Mouse (Mus musculus) embryo, embryonic 10 days (tissue): ENCODE data around the gene Lrrc3.
"Not testable (repeated sequence)": the region's sequence is repeated elsewhere in the genome, so short reads cannot be mapped to it uniquely, and the experiment has no call there.

Experiments
- DNase-seq: peaks from one replicate; pipeline ENCODE4 v3.0.0-alpha.2; 2015; ENCODE audit warnings: low spot score

Lrrc3 gene

DNA sequence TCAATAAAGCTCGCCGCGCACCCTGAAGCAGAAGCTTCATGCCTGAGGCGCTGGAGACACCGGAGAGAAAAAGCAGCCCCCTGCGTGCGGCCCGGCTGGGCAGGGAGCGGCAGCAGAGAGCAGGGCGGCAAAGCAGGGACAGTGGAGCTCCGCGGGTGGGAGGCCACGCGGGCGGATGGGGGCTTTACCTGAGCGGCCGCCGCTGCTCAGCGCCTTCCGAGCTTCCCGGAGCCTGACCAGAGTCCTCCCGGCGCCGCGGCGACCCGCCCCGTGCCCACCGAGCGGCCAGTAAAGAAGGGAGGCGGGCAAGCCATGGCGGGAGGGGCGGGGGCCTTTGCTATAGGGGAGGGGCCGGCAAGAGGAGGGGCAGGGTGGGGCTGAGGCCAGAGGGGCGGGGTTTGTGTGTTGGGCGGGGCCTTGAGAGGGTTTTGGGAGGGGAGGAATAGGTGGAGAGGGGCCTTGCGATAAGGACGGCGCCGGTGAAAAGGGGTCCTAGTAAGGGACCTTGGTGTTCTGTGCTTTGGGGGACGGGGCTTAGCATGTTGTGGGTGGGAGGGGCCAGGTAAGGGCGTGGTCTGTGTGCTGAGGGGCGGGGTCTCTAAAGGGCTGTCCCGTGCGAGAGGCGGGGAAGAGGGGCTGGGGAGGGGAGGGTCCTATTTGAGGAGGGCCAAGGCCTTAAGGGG, at the start of gene Lrrc3:
TSS of gene Lrrc3 (minus strand) at position 326 of the 683 bp plus-strand sequence.
- peak; percentile 61 for DNase-seq

DNA sequence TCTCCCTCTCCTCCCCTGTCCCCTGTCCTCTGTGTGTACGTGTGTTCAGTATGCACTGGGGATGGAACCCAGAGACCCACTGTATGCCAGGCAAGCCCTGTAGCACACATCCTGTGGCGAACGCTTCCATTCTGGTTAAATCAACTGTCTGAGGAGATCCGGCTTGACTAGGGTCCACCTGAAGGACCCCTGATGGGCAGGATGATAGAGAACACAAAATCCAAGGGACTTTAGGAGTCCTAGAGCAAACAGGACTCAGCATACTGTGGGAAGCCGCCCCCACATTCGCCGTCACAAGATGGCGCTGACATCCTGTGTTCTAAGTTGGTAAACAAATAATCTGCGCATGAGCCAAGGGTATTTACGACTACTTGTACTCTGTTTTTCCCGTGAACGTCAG, 48.1 kb upstream of the Lrrc3 start:
- not testable (repeated sequence) for DNase-seq

DNA sequence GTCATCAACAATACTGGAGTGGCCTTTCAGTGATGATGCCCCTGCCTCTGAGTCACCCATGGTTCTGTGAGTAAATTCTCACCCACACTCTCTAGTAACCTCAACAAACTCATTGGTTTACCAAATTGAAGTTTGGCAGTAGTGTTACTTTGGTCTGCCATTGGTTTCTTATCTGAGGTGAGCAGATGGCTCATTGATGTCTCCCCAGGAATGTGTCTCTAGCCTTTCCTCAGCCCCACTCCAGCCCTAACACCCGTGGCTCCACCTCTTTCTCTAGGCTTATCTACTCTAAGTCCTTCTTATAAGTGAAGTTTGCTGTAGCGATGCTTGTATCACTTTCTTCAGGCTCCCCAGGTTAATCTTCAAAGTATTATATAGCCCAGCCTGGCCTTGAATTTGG, 37.3 kb upstream of the Lrrc3 start:
- DNase-seq: no peak

GRCm38 (mm10) chr10:77927375-77927774, 25.0 kb upstream of the Lrrc3 start:
- DNase-seq: no peak

- peak; percentile 9 for DNase-seq
Measured at GRCm38 (mm10) chr10:77926140-77926539, 23.8 kb upstream of the Lrrc3 start.

DNA sequence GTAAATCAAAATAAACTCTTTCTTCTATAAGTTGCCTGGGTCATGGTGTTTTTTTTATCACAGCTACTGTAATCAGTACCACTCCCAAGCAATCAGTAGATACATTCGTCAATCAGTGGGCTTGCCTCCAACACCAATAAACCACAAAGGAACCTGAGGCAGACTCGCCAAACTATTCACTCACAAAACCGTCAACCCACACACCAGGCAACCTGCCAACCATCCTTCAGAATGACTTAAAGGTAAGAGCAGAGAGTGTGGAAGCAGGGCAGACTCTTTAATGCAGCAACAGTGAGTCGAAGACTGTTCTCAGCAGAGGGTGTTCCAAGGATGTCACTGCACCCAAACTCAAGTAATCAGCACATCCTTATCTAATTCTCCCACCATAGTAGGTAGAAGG, 20.3 kb upstream of the Lrrc3 start:
- no peak for DNase-seq

- DNase-seq: no peak
Measured at GRCm38 (mm10) chr10:77921009-77921408, 18.7 kb upstream of the Lrrc3 start.

DNA sequence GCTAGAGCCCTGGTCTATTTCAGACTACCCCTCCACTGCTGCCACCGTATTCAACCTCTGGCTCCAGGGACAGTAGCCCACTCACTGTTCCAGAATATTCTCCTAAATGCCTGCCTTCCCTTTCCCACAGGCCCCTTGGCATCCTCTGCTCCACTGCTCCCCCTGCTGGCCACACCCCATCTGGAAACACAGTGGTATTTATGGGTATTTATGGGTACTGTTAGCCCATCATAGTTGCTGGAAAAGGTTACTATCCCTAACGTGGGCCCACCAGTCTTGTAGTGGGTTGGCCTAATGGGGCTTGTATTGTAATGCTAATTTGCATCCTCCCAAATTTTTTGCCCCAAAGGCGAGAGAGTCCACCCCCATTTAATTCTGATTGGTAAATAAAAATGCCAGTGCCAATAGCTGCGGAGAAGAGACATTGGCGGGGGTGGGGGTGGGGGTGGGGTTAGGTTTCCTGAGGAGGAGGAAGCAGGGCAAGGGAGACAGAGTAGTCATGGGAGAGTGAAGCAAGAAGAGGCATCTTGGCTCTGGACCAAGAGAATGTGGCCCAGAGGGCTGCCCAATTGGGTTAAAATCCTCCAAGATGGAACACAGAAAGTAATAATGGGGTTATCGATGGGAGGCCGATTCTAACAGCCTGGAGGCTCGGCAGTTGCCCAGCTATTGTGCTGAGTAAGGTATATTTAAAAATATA, 14.4 kb upstream of the Lrrc3 start:
- DNase-seq: peak; percentile 53

DNA sequence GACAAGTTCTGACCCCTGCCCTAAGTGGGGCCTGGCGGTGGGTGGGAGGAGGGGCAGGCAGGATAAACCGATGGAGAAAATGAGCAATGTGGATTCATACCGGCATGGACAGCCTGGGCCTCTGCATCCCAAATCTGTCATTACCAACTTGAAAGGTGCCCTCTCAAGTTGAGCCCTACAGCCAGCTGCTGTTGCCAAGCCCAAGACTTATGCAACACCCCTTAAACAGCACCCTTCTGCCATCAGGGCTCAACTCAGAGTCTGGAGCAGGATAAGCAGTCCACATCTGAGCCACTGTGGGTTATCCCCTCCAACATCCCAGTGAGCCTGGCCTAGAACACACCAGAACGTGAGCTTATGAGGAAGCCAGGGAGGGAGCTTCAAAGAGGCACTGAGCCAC, 11.0 kb upstream of the Lrrc3 start:
- DNase-seq: no peak

DNA sequence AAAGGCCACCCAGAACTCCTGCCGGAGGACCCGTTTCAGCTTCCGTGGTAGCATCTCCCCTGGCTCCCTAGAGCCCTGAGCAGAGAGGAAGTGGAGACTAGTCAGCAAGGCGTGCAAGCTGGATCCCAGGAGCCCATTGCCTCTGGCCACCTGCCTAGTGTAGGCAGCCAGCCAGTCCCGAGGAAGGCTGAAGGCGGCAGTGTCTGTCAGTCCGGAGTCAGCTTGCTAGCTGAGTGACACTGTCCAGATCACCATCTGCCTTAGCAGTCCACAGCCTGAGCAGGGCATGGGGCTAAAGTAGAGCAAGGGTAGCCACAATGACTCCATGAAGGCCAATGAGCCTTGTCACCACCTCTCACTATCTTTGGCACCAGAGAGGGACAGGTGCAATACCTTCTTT, 10.3 kb upstream of the Lrrc3 start:
- DNase-seq: no peak

DNA sequence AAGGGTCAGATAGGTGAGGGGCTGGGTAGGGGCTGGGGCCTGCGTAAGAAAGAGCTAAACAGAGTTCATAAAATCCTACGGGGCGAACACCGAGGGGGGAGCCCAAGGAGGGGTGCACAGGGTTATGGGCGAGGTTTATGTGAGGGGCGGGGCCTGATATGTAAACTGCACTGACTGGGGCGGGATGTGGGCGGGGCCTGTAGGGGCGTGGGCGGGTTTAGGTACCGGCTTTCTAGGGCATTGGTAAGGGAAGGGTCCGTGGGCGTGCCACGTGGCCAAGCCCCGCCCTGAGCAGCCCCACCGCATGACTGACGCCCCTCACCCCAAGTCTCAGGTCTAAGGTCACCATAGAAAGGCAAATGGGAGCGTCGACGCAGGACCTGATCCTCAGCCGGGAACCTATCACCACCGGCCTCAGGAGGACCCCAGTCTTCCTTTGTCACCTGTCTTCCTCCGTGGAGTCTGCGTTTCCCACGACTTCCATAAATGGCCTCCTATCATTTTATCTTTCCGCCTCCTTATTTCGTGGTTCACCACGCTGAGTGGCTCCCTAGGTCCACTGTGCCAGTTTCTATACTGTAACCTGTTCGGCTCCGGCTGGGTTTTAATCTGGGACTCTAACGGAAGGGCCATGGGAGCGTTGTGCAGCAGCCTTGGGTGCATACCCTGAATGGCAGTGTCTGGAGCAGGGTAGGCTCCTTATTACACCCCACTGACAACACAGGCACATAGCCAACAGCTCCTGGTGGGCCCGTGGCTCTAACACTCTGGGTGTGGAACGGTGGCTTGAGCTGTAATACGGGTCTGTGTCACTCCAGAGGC, 769 bp upstream of the Lrrc3 start:
- peak; percentile 64 for DNase-seq

DNA sequence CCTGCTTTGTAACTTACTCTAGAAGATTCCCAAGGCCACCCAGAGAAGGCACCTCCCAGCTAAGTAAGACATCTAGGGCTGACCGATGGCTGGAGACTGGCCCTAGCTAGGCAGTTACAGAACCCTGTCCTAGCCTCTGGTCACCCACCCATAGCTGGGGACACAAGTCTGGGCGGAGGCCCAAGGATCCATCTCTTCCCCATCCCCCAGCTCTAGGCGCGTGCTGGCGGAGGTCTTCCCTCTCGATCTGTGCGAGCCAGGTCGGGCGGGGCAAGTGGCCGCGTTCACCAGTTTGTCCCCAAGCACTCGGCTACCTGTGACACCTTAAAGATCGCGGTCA, 495 bp downstream of the Lrrc3 start:
- DNase-seq: no peak

- no peak for DNase-seq
Measured at GRCm38 (mm10) chr10:77900903-77901818, 1.2 kb downstream of the Lrrc3 start.

GRCm38 (mm10) chr10:77900126-77900525, 2.2 kb downstream of the Lrrc3 start:
- DNase-seq: no peak

DNA sequence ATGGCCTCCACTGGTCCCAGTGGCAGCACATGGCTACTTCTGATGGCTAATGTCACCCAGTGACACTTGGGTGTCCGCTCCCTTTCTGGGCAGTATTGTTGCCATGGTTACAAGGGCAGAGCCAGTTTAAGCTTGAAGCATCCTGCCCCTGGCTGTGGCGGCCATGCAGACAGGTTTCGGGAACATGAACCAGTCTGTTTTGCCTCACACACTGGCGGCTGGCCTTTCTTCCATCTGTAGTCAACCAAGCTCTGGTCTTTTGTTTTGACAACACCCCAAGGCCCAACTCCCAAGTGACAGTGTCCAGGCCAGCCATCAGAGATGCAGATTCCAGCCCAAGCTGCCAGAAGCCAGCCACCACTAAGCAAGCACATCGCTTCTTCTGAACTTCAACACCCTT, 6.8 kb downstream of the Lrrc3 start:
- DNase-seq: no peak

- no peak for DNase-seq
Measured at GRCm38 (mm10) chr10:77890987-77891565, 11.3 kb downstream of the Lrrc3 start.

DNA sequence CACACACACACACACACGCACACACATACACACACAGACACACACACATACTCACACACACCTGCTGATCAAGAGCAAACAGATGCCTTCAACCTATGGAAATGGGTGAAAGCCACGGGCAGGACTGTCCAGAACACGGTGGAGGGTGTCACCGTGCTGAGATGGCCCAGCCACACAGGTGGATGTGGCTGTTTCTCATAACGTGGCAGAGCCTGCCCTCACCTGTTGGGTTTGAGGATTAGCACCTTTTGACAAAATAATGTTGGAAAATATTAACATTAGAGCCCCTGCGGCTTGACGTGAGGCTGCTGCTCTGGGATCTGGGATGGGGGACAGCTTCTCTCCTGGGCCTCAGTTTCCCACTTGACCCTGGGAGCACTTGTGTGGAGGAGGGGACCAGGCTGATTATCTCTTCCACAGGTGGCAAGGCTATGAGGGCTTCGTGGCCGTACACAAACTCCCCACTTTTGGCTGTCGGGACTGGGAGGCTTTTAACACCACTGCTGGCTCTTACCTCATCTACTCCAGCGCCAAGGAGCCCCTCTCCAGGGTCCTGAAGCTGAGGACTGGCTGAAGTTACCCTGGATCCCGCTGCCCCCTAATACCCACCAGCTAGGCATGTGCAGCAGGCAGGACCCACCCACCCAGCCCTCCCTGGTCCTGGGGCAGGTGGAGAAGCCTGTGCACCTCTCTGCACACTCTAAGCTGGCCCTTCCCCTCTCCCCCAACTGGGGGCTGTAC, 16.2 kb downstream of the Lrrc3 start:
- peak; percentile 13 for DNase-seq

DNA sequence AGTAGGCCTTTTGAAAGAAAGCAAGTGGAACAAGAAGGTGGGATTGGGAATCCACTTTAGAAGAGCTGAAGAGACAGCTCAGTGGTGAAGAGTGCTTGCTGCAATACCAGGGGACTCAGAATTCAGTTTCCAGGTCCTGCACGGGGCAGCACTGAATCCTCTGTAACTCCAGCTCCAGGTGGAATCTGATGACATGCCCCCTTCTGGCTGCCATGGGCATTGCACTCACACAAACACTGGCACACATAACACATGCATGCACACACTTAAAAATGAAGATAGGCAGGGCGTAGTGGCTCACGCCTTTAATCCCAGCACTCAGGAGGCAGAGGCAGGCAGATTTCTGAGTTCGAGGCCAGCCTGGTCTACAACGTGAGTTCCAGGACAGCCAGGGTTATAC, 19.8 kb downstream of the Lrrc3 start:
- peak; percentile 7 for DNase-seq

GRCm38 (mm10) chr10:77880305-77880704, 22.0 kb downstream of the Lrrc3 start:
- no peak for DNase-seq

- DNase-seq: peak; percentile 39
Measured at GRCm38 (mm10) chr10:77878985-77879384, 23.4 kb downstream of the Lrrc3 start.

GRCm38 (mm10) chr10:77869651-77870050, 32.7 kb downstream of the Lrrc3 start:
- DNase-seq: no peak
